Mouse (Mus musculus) spleen, adult 2 months (tissue): ENCODE measurements at regions not wholly inside any gene's neighbourhood (a gene's known extent, or its start where the extent isn't known, plus 50 kb on each side); places are given as distances from the start of the nearest gene placed in this dataset.

Experiments used
- CTCF ChIP-seq: fragments of 200-500 bp; IDR thresholded peaks from 2 replicates; pipeline ENCODE4 v1.5.1; 2011; ENCODE audit warnings: mild to moderate bottlenecking, inconsistent platforms; ENCODE audit not compliant: insufficient read depth, insufficient read length, insufficient replicate concordance; ENCODE audit errors: extremely low read depth
- POLR2A ChIP-seq: fragments of 200-500 bp; IDR thresholded peaks from 2 replicates; pipeline ENCODE4 v1.6.1; 2011; ENCODE audit warnings: low read depth, low read length, inconsistent platforms

DNA sequence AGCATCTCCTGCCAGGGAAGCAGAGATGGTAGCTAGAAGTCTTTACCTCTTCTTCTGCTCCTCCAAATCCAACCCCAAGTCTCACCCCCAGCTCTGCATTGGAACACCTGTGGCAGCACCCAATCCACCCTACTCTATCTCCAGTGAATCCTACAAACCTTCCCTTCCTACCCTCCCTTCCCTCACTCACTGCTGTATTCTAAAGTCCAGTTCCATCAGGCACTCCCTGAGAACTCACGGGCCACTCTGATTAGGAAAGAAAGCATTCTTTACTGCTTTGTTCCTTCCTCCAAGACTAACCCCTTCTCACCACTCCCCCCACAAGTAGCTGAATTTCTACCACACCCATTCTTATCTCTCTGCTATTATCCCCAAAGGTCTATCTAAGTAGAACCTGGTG, 747.1 kb upstream of the Epha7 start:
- TF ChIP-seq CTCF: no peak
- TF ChIP-seq POLR2A: no peak
